Mouse (Mus musculus) embryo, embryonic 10.5 days (tissue): ENCODE results near the gene Hephl1.

Experiments used
- DNase-seq: peaks from one replicate; pipeline ENCODE4 v3.0.0-alpha.2; 2015; ENCODE audit warnings: low spot score

Hephl1 gene

GRCm38 (mm10) chr9:15060026-15060425 lies 51.9 kb downstream of the Hephl1 start:
- no peak for DNase-seq

GRCm38 (mm10) chr9:15045740-15046139 lies 66.2 kb downstream of the Hephl1 start:
- DNase-seq: no peak

GRCm38 (mm10) chr9:15045084-15045669 lies 66.7 kb downstream of the Hephl1 start, which contains the start of gene Panx1:
Gene Panx1, minus strand, starts transcription at chr9:15045478.
- peak; percentile 85 for DNase-seq

GRCm38 (mm10) chr9:15044391-15045083 lies 67.4 kb downstream of the Hephl1 start:
- peak; percentile 58 for DNase-seq

- no peak for DNase-seq
Measured at GRCm38 (mm10) chr9:15041556-15041955, 70.4 kb downstream of the Hephl1 start.

- no peak for DNase-seq
Measured at GRCm38 (mm10) chr9:15039848-15040247, 72.1 kb downstream of the Hephl1 start.

- no peak for DNase-seq
Measured at GRCm38 (mm10) chr9:15037704-15038103, 74.2 kb downstream of the Hephl1 start.

- DNase-seq: no peak
Measured at GRCm38 (mm10) chr9:15037237-15037636, 74.7 kb downstream of the Hephl1 start.

- peak; percentile 14 for DNase-seq
Measured at GRCm38 (mm10) chr9:15036807-15037206, 75.1 kb downstream of the Hephl1 start.

- no peak for DNase-seq
Measured at GRCm38 (mm10) chr9:15036405-15036804, 75.5 kb downstream of the Hephl1 start.

GRCm38 (mm10) chr9:15035979-15036378 lies 75.9 kb downstream of the Hephl1 start:
- no peak for DNase-seq

- no peak for DNase-seq
Measured at GRCm38 (mm10) chr9:15034546-15035273, 77.2 kb downstream of the Hephl1 start.

- DNase-seq: peak; percentile 57
Measured at GRCm38 (mm10) chr9:15033568-15034160, 78.2 kb downstream of the Hephl1 start.

- no peak for DNase-seq
Measured at GRCm38 (mm10) chr9:15032797-15033196, 79.1 kb downstream of the Hephl1 start.

GRCm38 (mm10) chr9:15030771-15031170 lies 81.1 kb downstream of the Hephl1 start:
- DNase-seq: no peak

- DNase-seq: peak; percentile 75
Measured at GRCm38 (mm10) chr9:15029025-15029727, 82.7 kb downstream of the Hephl1 start.

- DNase-seq: no peak
Measured at GRCm38 (mm10) chr9:15027725-15028124, 84.2 kb downstream of the Hephl1 start.

- no peak for DNase-seq
Measured at GRCm38 (mm10) chr9:15023049-15023448, 88.9 kb downstream of the Hephl1 start.

- DNase-seq: no peak
Measured at GRCm38 (mm10) chr9:15021156-15021555, 90.8 kb downstream of the Hephl1 start.

- no peak for DNase-seq
Measured at GRCm38 (mm10) chr9:15020561-15021080, 91.3 kb downstream of the Hephl1 start.

- DNase-seq: no peak
Measured at GRCm38 (mm10) chr9:15018756-15019131, 93.2 kb downstream of the Hephl1 start.
